Mouse (Mus musculus) cerebellum, adult 8-10 months (tissue): ENCODE measurements around the gene Smyd1.

ENCODE experiments used
- DNase-seq: peaks from one replicate; pipeline ENCODE4 v3.0.0; 2022

The Smyd1 gene

GRCm38 (mm10) chr6:71199612-71200011 is 122.4 kb downstream of the Smyd1 start, which contains the start of gene Fabp1:
Gene Fabp1 (plus strand): TSS chr6:71199827.
- DNase-seq = no peak

GRCm38 (mm10) chr6:71197636-71198535 is 124.1 kb downstream of the Smyd1 start:
- no peak for DNase-seq

GRCm38 (mm10) chr6:71196107-71196506 is 125.9 kb downstream of the Smyd1 start:
- DNase-seq = no peak

- DNase-seq = no peak
Observed at GRCm38 (mm10) chr6:71193151-71193740, 128.8 kb downstream of the Smyd1 start.

GRCm38 (mm10) chr6:71190501-71190900 is 131.5 kb downstream of the Smyd1 start:
- no peak for DNase-seq

- no peak for DNase-seq
Observed at GRCm38 (mm10) chr6:71189578-71189977, 132.5 kb downstream of the Smyd1 start.

- no peak for DNase-seq
Observed at GRCm38 (mm10) chr6:71184941-71185604, 137.0 kb downstream of the Smyd1 start.

- DNase-seq = no peak
Observed at GRCm38 (mm10) chr6:71180596-71180995, 141.4 kb downstream of the Smyd1 start.

- no peak for DNase-seq
Observed at GRCm38 (mm10) chr6:71172812-71173580, 149.0 kb downstream of the Smyd1 start.

GRCm38 (mm10) chr6:71166551-71167169 is 155.4 kb downstream of the Smyd1 start:
- no peak for DNase-seq

- no peak for DNase-seq
Observed at GRCm38 (mm10) chr6:71164394-71164793, 157.6 kb downstream of the Smyd1 start.
